Mouse (Mus musculus): ENCODE results near the gene Hist1h2br. TPM values are rescaled to one million over a fixed set of nuclear protein-coding genes. Genes with fewer than 3 reads are reported as not detected.

Hist1h2br gene
- polyA plus RNA-seq (2012; ENCODE audit: low replicate concordance) = 5.3 and 9.4 TPM in 2 replicates

GRCm38 (mm10) chr13:21833461-21833860, at the start of gene Hist1h2br, which contains the start of gene Hist1h2ap:
Gene Hist1h2br, plus strand, starts transcription at chr13:21833743.
Gene Hist1h2ap, minus strand, starts transcription at chr13:21833507.

GRCm38 (mm10) chr13:21786899-21787629, 46.5 kb upstream of the Hist1h2br start, which contains the start of the genes Hist1h2an and Hist1h2bp:
Gene Hist1h2an, minus strand, starts transcription at chr13:21787218.
Gene Hist1h2bp, plus strand, starts transcription at chr13:21787461.

GRCm38 (mm10) chr13:21810073-21810472, 23.5 kb upstream of the Hist1h2br start, which contains the start of the genes Hist1h2bq and Hist1h2ao:
Gene Hist1h2bq, minus strand, starts transcription at chr13:21810197.
Gene Hist1h2ao, plus strand, starts transcription at chr13:21810465.

GRCm38 (mm10) chr13:21811539-21811938, 22.0 kb upstream of the Hist1h2br start, which contains the start of gene Hist1h4m:
Gene Hist1h4m, plus strand, starts transcription at chr13:21811746.

GRCm38 (mm10) chr13:21831418-21832394, 1.8 kb upstream of the Hist1h2br start, which contains the start of gene Hist1h4n:
Gene Hist1h4n, minus strand, starts transcription at chr13:21832196.

Other genes starting within 250 kb of the Hist1h2br start
- gene Olfr1362, start 219.7 kb upstream of the Hist1h2br start, polyA plus RNA-seq (2012; ENCODE audit: low replicate concordance) = not detected in 2 replicates
- not detected in 2 replicates for gene Olfr11, start 191.2 kb upstream of the Hist1h2br start, polyA plus RNA-seq (2012; ENCODE audit: low replicate concordance)
- not detected in 2 replicates for gene Olfr1361, start 170.4 kb upstream of the Hist1h2br start, polyA plus RNA-seq (2012; ENCODE audit: low replicate concordance)
- gene Olfr1360, start 156.3 kb upstream of the Hist1h2br start, polyA plus RNA-seq (2012; ENCODE audit: low replicate concordance) = not detected in 2 replicates
- gene Olfr1359, start 135.6 kb upstream of the Hist1h2br start, polyA plus RNA-seq (2012; ENCODE audit: low replicate concordance) = not detected in 2 replicates
- gene Hist1h2bl, start 117.6 kb upstream of the Hist1h2br start, polyA plus RNA-seq (2012; ENCODE audit: low replicate concordance) = 2.0 TPM in 1 of 2 replicates, not detected in the other
- 11.2 and 13.3 TPM in 2 replicates for gene Hist1h2ai, start 117.3 kb upstream of the Hist1h2br start, polyA plus RNA-seq (2012; ENCODE audit: low replicate concordance)
- gene Hist1h3h, start 116.1 kb upstream of the Hist1h2br start, polyA plus RNA-seq (2012; ENCODE audit: low replicate concordance) = 20.5 and 29.9 TPM in 2 replicates
- gene Hist1h2bm, start 111.7 kb upstream of the Hist1h2br start, polyA plus RNA-seq (2012; ENCODE audit: low replicate concordance) = 0.85 and 0.91 TPM in 2 replicates
- 0.72 and 1.6 TPM in 2 replicates for gene Hist1h4j, start 98.7 kb upstream of the Hist1h2br start, polyA plus RNA-seq (2012; ENCODE audit: low replicate concordance)
- gene Hist1h4k, start 83.2 kb upstream of the Hist1h2br start, polyA plus RNA-seq (2012; ENCODE audit: low replicate concordance) = 10.5 and 30.0 TPM in 2 replicates
- gene Hist1h2ak, start 79.9 kb upstream of the Hist1h2br start, polyA plus RNA-seq (2012; ENCODE audit: low replicate concordance) = 17.5 and 23.9 TPM in 2 replicates
- 0.92 TPM in 1 of 2 replicates, not detected in the other for gene Hist1h2bn, start 79.6 kb upstream of the Hist1h2br start, polyA plus RNA-seq (2012; ENCODE audit: low replicate concordance)
- gene Hist1h1b, start 53.1 kb upstream of the Hist1h2br start, polyA plus RNA-seq (2012; ENCODE audit: low replicate concordance) = 4.1 TPM in 1 of 2 replicates, not detected in the other
- gene Hist1h3i, start 50.4 kb upstream of the Hist1h2br start, polyA plus RNA-seq (2012; ENCODE audit: low replicate concordance) = 6.5 and 18.1 TPM in 2 replicates
- 15.3 and 16.1 TPM in 2 replicates for gene Hist1h2an, start 46.5 kb upstream of the Hist1h2br start, polyA plus RNA-seq (2012; ENCODE audit: low replicate concordance)
- 0.47 and 2.4 TPM in 2 replicates for gene Hist1h2bp, start 46.3 kb upstream of the Hist1h2br start, polyA plus RNA-seq (2012; ENCODE audit: low replicate concordance)
- 5.8 and 8.5 TPM in 2 replicates for gene Hist1h2bq, start 23.5 kb upstream of the Hist1h2br start, polyA plus RNA-seq (2012; ENCODE audit: low replicate concordance)
- gene Hist1h2ao, start 23.3 kb upstream of the Hist1h2br start, polyA plus RNA-seq (2012; ENCODE audit: low replicate concordance) = 1,820 and 2,295 TPM in 2 replicates
- gene Hist1h4m, start 22.0 kb upstream of the Hist1h2br start, polyA plus RNA-seq (2012; ENCODE audit: low replicate concordance) = 19.5 and 44.0 TPM in 2 replicates
- gene Hist1h4n, start 1.5 kb upstream of the Hist1h2br start, polyA plus RNA-seq (2012; ENCODE audit: low replicate concordance) = 19.6 and 28.2 TPM in 2 replicates
- 1,183 and 6,694 TPM in 2 replicates for gene Hist1h2ap, start 236 bp upstream of the Hist1h2br start, polyA plus RNA-seq (2012; ENCODE audit: low replicate concordance)
- gene Zfp184, start 111.4 kb downstream of the Hist1h2br start, polyA plus RNA-seq (2012; ENCODE audit: low replicate concordance) = 0.08 and 0.25 TPM in 2 replicates
- not detected in 2 replicates for gene Pom121l2, start 147.5 kb downstream of the Hist1h2br start, polyA plus RNA-seq (2012; ENCODE audit: low replicate concordance)
- gene Prss16, start 176.0 kb downstream of the Hist1h2br start, polyA plus RNA-seq (2012; ENCODE audit: low replicate concordance) = 0.55 and 1.3 TPM in 2 replicates
- gene Hist1h2ah, start 201.8 kb downstream of the Hist1h2br start, polyA plus RNA-seq (2012; ENCODE audit: low replicate concordance) = 0.54 and 2.4 TPM in 2 replicates
- 2.3 and 6.0 TPM in 2 replicates for gene Hist1h2bk, start 202.1 kb downstream of the Hist1h2br start, polyA plus RNA-seq (2012; ENCODE audit: low replicate concordance)
- gene Hist1h4i, start 207.6 kb downstream of the Hist1h2br start, polyA plus RNA-seq (2012; ENCODE audit: low replicate concordance) = 17.4 and 21.6 TPM in 2 replicates
- 5.8 and 8.8 TPM in 2 replicates for gene Hist1h2ag, start 209.2 kb downstream of the Hist1h2br start, polyA plus RNA-seq (2012; ENCODE audit: low replicate concordance)
- gene Hist1h2bj, start 209.5 kb downstream of the Hist1h2br start, polyA plus RNA-seq (2012; ENCODE audit: low replicate concordance) = 4.1 and 4.8 TPM in 2 replicates